Mouse (Mus musculus): ENCODE measurements around the gene Otop3.

Otop3 gene

GRCm38 (mm10) chr11:115334531-115334930, at the start of gene Otop3:
TSS of gene Otop3 (plus strand) at chr11:115334731.
- no peak for DNase-seq (ENCODE audit: low spot score in 2 of 2)

GRCm38 (mm10) chr11:115285282-115285681, 49.2 kb upstream of the Otop3 start:
- no peak for DNase-seq (ENCODE audit: low spot score in 2 of 2)

- DNase-seq (ENCODE audit: low spot score in 2 of 2): no peak
Measured at GRCm38 (mm10) chr11:115286201-115286993, 48.1 kb upstream of the Otop3 start.

- DNase-seq (ENCODE audit: low spot score in 2 of 2): no peak
Measured at GRCm38 (mm10) chr11:115287386-115287785, 47.1 kb upstream of the Otop3 start.

- DNase-seq (ENCODE audit: low spot score in 2 of 2): no peak
Measured at GRCm38 (mm10) chr11:115288305-115288704, 46.2 kb upstream of the Otop3 start.

- DNase-seq (ENCODE audit: low spot score in 2 of 2): no peak
Measured at GRCm38 (mm10) chr11:115289885-115290284, 44.6 kb upstream of the Otop3 start.

GRCm38 (mm10) chr11:115290314-115290713, 44.2 kb upstream of the Otop3 start:
- no peak for DNase-seq (ENCODE audit: low spot score in 2 of 2)

- no peak for DNase-seq (ENCODE audit: low spot score in 2 of 2)
Measured at GRCm38 (mm10) chr11:115290919-115291318, 43.6 kb upstream of the Otop3 start.

- DNase-seq (ENCODE audit: low spot score in 2 of 2): no peak
Measured at GRCm38 (mm10) chr11:115291503-115291902, 43.0 kb upstream of the Otop3 start.

- no peak for DNase-seq (ENCODE audit: low spot score in 2 of 2)
Measured at GRCm38 (mm10) chr11:115292631-115293375, 41.7 kb upstream of the Otop3 start.

GRCm38 (mm10) chr11:115295939-115296338, 38.6 kb upstream of the Otop3 start:
- no peak for DNase-seq (ENCODE audit: low spot score in 2 of 2)

GRCm38 (mm10) chr11:115296471-115297210, 37.9 kb upstream of the Otop3 start:
- DNase-seq (ENCODE audit: low spot score in 2 of 2): no peak

GRCm38 (mm10) chr11:115297214-115297826, 37.2 kb upstream of the Otop3 start, which contains the start of gene Fads6:
TSS of gene Fads6 (minus strand) at chr11:115297663.
- no peak for DNase-seq (ENCODE audit: low spot score in 2 of 2)

GRCm38 (mm10) chr11:115298160-115298559, 36.4 kb upstream of the Otop3 start:
- no peak for DNase-seq (ENCODE audit: low spot score in 2 of 2)

GRCm38 (mm10) chr11:115300745-115301144, 33.8 kb upstream of the Otop3 start:
- no peak for DNase-seq (ENCODE audit: low spot score in 2 of 2)

GRCm38 (mm10) chr11:115301351-115301750, 33.2 kb upstream of the Otop3 start:
- DNase-seq (ENCODE audit: low spot score in 2 of 2): no peak

- no peak for DNase-seq (ENCODE audit: low spot score in 2 of 2)
Measured at GRCm38 (mm10) chr11:115303167-115303566, 31.4 kb upstream of the Otop3 start.

GRCm38 (mm10) chr11:115306863-115307262, 27.7 kb upstream of the Otop3 start, which contains the start of gene Otop2:
TSS of gene Otop2 (plus strand) at chr11:115307163.
- DNase-seq (ENCODE audit: low spot score in 2 of 2): no peak

GRCm38 (mm10) chr11:115308781-115309180, 25.8 kb upstream of the Otop3 start:
- DNase-seq (ENCODE audit: low spot score in 2 of 2): no peak

- no peak for DNase-seq (ENCODE audit: low spot score in 2 of 2)
Measured at GRCm38 (mm10) chr11:115314249-115314648, 20.3 kb upstream of the Otop3 start.

GRCm38 (mm10) chr11:115317204-115317603, 17.3 kb upstream of the Otop3 start:
- DNase-seq (ENCODE audit: low spot score in 2 of 2): no peak
